Mouse (Mus musculus): ENCODE measurements around the gene S100a2. TPM values are rescaled to one million over a fixed set of nuclear protein-coding genes. Genes with fewer than 3 reads are reported as not detected.
A peak's percentile ranks its signal among the peaks of the same experiment; 100 is the strongest.

S100a2 gene
- polyA plus RNA-seq, 1 experiment: not detected

DNA sequence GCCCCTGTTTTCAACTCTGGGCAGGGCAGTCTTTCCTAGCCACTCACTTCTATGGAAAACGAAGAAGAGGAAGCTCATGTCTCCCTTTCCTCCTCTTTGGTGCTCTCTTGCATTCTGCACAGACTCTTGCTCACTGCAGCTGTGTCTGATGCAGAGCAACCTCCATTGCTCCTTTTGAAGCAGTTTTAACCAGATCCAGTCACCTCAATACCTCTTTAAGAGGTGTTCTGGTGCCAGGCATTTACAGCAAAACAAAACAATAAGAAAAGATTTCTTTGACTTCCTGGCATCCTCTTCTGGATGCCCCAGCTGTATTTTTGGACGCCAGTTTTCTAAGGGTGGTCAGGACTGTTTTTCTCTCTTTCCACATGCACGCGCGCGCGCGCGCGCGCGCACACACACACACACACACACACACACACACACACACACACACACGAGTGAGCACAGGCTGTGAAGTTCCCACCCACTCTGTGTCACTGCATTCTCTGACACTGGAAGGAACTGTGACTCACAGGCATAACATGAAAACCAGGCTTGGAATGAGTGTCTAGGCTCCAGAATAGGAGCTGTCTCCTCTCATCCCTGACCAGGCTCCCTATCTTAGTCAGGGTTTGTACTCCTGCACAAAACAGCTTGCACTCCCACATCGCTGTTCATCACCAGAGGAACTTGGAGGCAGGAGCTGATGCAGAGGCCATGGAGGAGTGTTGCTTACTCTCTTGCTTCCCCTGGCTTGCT is 2.5 kb upstream of the S100a2 start:
- Histone ChIP-seq H3K4me1 (ENCODE audit: control insufficient read depth, insufficient read depth, low read length) (peaks cover 24% of the 10 kb centered on the region), H3K4me3 (ENCODE audit: insufficient read depth, low read length) (no peak overlapping the region), H3K27ac (ENCODE audit: insufficient read depth, low read length) (peak overlapping the region; percentile 99)
- TF ChIP-seq POLR2A (IDR thresholded peaks at IDR 0.05; ENCODE audit: low read depth, low read length) (peak; percentile 32; the same call in 1 of the 2 replicates), CTCF (IDR thresholded peaks at IDR 0.05; ENCODE audit: borderline replicate concordance, insufficient read depth, low read length) (no peak)

DNA sequence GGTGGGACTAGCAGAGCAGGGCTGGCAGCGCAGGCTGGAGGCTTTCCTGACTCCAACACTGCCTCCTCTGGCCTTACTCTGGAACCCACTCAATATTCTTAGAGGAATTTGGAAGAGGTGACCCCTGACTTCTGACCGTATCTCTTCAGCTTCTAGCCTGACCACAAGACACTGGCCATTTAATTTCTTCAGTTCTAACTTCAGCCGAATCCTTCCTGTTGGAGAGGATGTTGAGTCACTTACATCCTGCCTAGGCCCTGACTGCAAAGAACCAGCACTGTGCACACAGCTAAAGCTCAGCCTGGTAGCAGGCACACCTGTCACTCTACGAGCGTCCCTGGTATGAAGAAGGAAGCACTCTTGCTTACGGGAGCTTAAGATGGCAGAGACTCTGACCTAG is 657 bp upstream of the S100a2 start:
- Histone ChIP-seq H3K4me1 (ENCODE audit: control insufficient read depth, insufficient read depth, low read length) (peaks cover 24% of the 10 kb centered on the region), H3K27ac (ENCODE audit: insufficient read depth, low read length) (peak overlapping the region; percentile 68), H3K4me3 (ENCODE audit: insufficient read depth, low read length) (no peak overlapping the region)
- no peak for TF ChIP-seq CTCF (IDR thresholded peaks at IDR 0.05; ENCODE audit: borderline replicate concordance, insufficient read depth, low read length)
- no peak for TF ChIP-seq POLR2A (IDR thresholded peaks at IDR 0.05; ENCODE audit: low read depth, low read length)

DNA sequence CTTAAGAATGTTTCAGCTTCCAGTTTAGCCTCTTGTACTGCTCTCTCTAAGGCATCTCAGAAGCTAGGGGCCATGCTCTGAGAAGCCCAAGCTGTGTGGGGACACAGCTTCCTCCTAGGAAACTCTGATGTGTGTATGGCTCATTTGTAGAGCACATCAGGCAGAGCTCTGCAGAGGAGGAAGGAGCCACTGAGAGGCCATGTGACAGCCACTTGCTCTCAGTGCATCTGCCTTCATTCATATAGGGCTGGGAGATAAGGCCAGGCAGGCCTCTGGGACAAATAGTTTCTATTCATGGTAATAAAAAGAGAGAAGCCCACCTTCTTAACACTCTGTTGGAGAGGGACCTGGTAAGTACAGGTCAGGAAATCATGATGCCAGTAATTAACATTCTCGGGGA is 4.4 kb downstream of the S100a2 start:
- Histone ChIP-seq H3K4me3 (ENCODE audit: insufficient read depth, low read length) (no peak overlapping the region), H3K4me1 (ENCODE audit: control insufficient read depth, insufficient read depth, low read length) (0 out of 2 replicates have a peak, but pooled peaks cover 7% of the 10 kb centered on the region), H3K27ac (ENCODE audit: insufficient read depth, low read length) (no peak overlapping the region)
- TF ChIP-seq POLR2A (IDR thresholded peaks at IDR 0.05; ENCODE audit: low read depth, low read length) (no peak), CTCF (IDR thresholded peaks at IDR 0.05; ENCODE audit: borderline replicate concordance, insufficient read depth, low read length) (no peak)

DNA sequence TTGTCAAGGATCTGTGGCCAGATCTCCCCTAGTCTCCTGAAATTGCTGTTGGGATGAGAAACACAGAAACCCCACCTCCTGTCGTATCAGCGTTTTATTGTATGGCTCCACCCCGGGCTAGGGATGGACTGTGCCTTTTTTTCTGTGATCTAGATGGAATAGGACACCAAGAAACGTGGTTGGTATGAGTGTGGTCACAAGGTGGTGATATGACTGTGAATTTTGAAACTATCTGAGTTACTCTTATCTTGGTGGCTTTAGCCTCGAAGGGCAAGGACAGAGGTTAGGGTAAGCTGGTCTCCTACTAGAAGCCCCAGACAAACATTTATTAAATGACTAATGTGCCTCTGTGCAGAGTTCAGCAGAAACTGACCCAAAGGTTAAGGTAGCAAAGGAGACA is 5.5 kb downstream of the S100a2 start:
- TF ChIP-seq POLR2A (IDR thresholded peaks at IDR 0.05; ENCODE audit: low read depth, low read length) (no peak), CTCF (IDR thresholded peaks at IDR 0.05; ENCODE audit: borderline replicate concordance, insufficient read depth, low read length) (no peak)
- H3K4me3 ChIP-seq (ENCODE audit: insufficient read depth, low read length): no peak overlapping the region
- peaks cover 7% of the 10 kb centered on the region; the same call in 1 of the 2 replicates for H3K4me1 ChIP-seq (ENCODE audit: control insufficient read depth, insufficient read depth, low read length)
- no peak overlapping the region for H3K27ac ChIP-seq (ENCODE audit: insufficient read depth, low read length)

DNA sequence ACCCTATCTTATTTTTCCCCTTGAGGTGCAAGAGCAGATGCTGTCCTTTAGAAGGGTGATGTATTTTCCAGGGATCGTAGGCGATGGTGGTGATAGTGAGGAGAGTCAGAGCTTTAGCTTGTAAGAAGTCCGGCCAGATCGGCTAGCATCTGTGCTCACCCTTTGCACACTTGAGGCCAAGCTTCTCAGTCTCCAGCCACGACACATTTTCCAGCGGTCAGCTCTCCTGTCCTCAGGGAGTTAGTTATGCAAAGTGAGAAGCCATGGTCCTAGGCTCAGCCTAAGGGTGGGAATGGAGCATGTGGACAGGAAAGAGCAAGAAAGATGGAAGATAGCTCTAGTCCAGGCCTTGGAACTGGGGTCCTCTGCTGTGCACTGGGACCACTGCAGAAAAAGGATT is 6.8 kb downstream of the S100a2 start:
- Histone ChIP-seq H3K4me3 (ENCODE audit: insufficient read depth, low read length) (no peak overlapping the region), H3K4me1 (ENCODE audit: control insufficient read depth, insufficient read depth, low read length) (peaks cover 17% of the 10 kb centered on the region), H3K27ac (ENCODE audit: insufficient read depth, low read length) (no peak overlapping the region)
- TF ChIP-seq POLR2A (IDR thresholded peaks at IDR 0.05; ENCODE audit: low read depth, low read length) (no peak), CTCF (IDR thresholded peaks at IDR 0.05; ENCODE audit: borderline replicate concordance, insufficient read depth, low read length) (no peak)

DNA sequence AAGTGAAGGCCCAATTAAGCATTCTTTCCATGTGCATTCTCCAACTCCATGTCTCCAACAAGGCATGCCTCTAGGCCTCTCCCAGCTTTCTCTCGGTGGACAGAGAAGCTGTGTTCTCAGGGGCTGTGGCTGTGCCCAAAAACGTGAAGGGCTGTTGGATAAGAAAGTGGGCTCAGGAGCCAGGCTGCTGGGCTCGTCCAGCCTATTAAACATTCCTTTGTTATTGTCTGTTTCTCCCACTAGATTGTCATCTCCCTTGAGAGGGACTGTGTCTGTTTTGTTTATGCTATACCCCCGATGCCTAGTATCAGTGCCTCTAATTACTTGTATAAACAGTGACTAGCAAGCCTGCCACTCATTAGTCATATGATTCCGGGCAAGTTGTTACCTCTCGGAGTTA is 7.7 kb downstream of the S100a2 start:
- TF ChIP-seq CTCF (IDR thresholded peaks at IDR 0.05; ENCODE audit: borderline replicate concordance, insufficient read depth, low read length): no peak
- no peak for TF ChIP-seq POLR2A (IDR thresholded peaks at IDR 0.05; ENCODE audit: low read depth, low read length)
- Histone ChIP-seq H3K4me1 (ENCODE audit: control insufficient read depth, insufficient read depth, low read length) (peaks cover 19% of the 10 kb centered on the region), H3K27ac (ENCODE audit: insufficient read depth, low read length) (peak overlapping the region; percentile 38), H3K4me3 (ENCODE audit: insufficient read depth, low read length) (no peak overlapping the region)

DNA sequence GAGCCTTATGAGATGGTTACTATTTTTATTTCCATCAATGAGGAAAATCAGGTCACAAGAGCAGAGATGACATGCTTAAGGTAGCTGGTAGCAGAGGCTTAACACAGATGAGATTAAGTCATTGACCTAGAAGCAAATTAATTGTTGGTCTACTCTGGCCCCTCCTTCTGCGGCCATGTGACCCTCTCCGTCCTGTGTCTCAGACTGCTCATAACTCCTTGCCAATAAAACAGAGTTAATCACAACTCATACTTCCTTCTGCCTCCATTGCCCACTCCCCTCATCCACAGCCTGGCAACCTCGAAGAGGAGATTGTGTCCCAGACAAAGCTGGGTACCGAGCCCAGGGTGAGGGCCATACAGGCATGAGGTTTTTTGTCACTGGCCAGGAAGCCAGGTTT is 8.2 kb downstream of the S100a2 start:
- Histone ChIP-seq H3K4me3 (ENCODE audit: insufficient read depth, low read length) (no peak overlapping the region), H3K27ac (ENCODE audit: insufficient read depth, low read length) (peak overlapping the region; percentile 38), H3K4me1 (ENCODE audit: control insufficient read depth, insufficient read depth, low read length) (peaks cover 21% of the 10 kb centered on the region)
- TF ChIP-seq POLR2A (IDR thresholded peaks at IDR 0.05; ENCODE audit: low read depth, low read length) (no peak), CTCF (IDR thresholded peaks at IDR 0.05; ENCODE audit: borderline replicate concordance, insufficient read depth, low read length) (no peak)

DNA sequence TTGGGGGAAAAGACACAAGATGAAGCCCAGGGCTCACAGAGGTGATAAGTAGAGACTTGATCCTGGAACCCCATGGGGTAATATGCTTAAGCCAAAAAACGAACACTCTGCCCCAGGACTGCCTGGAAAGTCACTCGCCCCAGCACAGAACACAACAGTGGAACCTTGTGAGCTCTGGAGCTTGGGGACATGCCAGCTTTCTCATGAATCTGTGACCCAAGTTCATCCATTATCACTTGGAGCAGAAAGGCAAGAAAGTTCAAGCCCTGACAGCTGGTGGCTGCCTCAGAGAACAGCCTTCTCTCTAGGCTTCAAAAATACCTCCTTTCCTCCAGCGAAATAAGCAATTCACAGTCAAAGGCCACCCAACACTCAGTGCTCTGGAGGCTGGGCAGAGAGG is 9.4 kb downstream of the S100a2 start:
- H3K4me1 ChIP-seq (ENCODE audit: control insufficient read depth, insufficient read depth, low read length): peaks cover 24% of the 10 kb centered on the region
- no peak overlapping the region for H3K4me3 ChIP-seq (ENCODE audit: insufficient read depth, low read length)
- H3K27ac ChIP-seq (ENCODE audit: insufficient read depth, low read length): no peak overlapping the region
- TF ChIP-seq CTCF (IDR thresholded peaks at IDR 0.05; ENCODE audit: borderline replicate concordance, insufficient read depth, low read length) (no peak), POLR2A (IDR thresholded peaks at IDR 0.05; ENCODE audit: low read depth, low read length) (no peak)

DNA sequence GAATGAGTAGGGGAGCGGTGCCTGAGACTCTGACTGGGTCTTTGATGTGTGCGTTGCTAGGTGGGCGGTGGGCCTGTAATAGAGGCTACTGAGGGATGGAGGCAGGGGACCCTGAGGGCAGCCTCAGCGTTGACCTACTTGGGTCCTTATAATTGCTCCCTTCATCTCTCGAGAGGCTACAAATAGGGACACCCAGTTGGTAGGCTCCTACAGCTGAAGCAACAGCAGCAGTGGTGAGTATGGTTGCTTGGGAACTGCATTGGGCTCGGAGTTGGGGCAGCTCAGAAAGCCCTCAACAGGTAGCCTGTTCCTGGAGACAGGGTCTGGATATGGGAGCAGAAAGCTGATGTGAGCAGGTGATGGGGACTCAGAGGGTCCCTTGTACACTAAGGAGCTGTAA is 10.0 kb downstream of the S100a2 start:
- H3K4me1 ChIP-seq (ENCODE audit: control insufficient read depth, insufficient read depth, low read length): peaks cover 29% of the 10 kb centered on the region
- no peak overlapping the region for H3K4me3 ChIP-seq (ENCODE audit: insufficient read depth, low read length)
- TF ChIP-seq CTCF (IDR thresholded peaks at IDR 0.05; ENCODE audit: borderline replicate concordance, insufficient read depth, low read length) (no peak), POLR2A (IDR thresholded peaks at IDR 0.05; ENCODE audit: low read depth, low read length) (no peak)
- H3K27ac ChIP-seq (ENCODE audit: insufficient read depth, low read length): peak overlapping the region; percentile 63

DNA sequence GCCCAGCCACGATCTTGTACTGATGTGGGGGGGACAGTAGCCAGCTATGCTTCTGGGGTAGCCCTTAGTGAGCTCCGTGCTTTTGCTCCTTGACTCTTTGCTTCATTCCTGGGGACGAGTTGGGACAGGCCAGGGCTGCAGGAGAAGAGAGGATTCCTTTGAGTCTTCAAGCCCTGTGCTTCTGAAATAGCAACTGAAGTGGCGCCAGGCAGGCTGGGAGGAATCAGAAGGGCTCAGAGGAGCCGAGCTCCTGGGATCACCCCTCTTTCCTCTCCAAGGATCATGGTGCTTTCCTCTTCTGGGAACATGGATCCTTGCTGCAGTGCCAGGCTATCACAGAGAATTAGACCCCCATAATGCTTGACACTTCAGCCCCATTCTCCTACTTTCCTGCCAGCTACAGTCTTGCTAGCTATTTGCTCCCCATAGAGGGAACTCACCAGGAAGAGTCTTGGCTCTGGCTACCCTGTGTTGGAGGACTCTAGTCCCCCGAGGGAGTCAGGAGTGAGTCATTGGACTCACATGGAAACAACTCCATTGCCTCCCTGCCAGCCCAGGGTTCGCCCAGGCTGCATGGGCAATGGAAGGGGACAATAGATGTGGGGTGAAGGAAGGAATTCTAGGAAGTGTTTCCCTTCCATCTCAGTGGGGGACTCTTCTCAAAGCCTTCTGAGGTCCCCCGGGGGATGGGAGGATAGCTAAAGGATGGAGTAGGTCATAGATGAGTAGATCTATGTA is 10.6 kb downstream of the S100a2 start:
- H3K27ac ChIP-seq (ENCODE audit: insufficient read depth, low read length): peak overlapping the region; percentile 63
- no peak for TF ChIP-seq POLR2A (IDR thresholded peaks at IDR 0.05; ENCODE audit: low read depth, low read length)
- TF ChIP-seq CTCF (IDR thresholded peaks at IDR 0.05; ENCODE audit: borderline replicate concordance, insufficient read depth, low read length): no peak
- H3K4me3 ChIP-seq (ENCODE audit: insufficient read depth, low read length): no peak overlapping the region
- H3K4me1 ChIP-seq (ENCODE audit: control insufficient read depth, insufficient read depth, low read length): peaks cover 35% of the 10 kb centered on the region
